Mouse (Mus musculus): Measurements from ENCODE around the gene Gm42674.
A peak's percentile ranks its signal among the peaks of the same experiment; 100 is the strongest.

Gm42674 gene

GRCm38 (mm10) chr3:90601486-90602110, at the start of gene Gm42674:
Gm42674 (plus strand) TSS chr3:90601904.
- DNase-seq (ENCODE audit: low read depth, low spot score), result no peak

DNA sequence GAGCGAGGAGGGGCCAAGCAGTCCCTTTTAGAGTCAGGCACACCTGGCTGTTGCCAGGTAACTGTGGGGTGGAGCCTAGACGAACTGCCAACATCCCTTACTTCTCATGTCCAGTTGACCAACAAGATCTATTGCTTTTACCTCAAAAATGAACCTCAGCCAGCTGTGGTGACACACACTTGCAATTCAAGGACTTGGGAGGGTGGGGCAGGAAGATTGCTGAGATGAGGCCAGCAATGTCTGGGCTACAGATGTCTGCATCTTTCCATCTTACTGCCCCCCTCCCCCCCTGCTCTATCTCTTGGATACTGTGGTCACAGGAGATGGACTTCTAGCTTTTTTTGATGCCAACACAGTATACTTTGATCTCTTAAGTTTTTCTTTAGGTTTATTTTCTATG, 49.5 kb upstream of the Gm42674 start:
- DNase-seq (ENCODE audit: low read depth, low spot score), result no peak

DNA sequence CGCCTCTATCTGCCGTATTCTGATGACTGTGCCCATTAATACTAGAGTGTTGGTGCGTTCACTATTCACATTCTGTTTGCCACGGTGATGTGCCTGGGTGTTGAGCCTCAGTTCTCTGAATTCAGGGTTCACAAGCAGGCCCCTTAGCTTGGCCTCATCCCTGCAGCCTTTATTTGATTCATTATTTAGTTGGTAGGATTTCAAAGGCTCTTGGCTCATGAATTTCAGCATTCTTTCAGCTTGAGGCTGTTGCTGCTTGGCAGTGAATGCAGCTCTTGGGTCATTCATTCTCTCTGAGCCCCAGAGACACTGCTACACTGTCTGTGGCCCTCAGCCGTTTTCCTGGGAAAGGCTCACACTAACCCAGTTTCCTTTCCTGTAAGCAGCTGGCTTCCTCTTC, 45.8 kb upstream of the Gm42674 start:
- DNase-seq (ENCODE audit: low read depth, low spot score), result no peak

DNA sequence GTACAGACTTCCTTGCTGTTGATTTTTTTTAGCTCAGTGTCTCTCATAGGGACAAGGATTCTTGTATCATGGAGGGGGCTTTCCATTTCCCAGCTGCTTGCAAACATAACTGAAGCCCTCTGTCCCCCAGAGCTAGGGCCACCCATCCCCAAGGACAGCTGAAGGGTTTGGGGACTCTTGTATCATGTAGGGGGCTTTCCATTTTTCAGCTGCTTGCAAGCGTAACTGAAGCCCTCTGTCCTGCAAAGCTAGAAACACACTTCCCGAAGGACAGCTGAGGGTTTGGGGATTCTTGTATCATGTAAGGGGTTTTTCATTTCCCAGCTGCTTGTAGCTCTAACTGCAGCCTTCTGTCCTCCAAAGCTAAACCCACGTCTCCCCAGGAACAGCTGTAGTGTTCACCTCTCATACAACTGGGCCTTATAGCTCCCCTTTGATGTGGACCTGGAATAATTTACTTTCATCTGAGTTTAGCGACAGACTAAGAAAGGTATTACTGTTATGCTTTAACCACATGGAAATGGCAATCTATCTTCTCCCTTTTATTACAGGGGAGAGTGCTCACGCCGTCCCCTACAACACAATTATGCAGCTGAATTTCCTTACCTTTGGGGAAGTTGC, 41.6 kb upstream of the Gm42674 start, which contains the start of gene S100a3:
Gene S100a3 (plus strand): TSS at position 571 of the 621 bp plus-strand sequence.
- no peak for DNase-seq (ENCODE audit: low read depth, low spot score)

DNA sequence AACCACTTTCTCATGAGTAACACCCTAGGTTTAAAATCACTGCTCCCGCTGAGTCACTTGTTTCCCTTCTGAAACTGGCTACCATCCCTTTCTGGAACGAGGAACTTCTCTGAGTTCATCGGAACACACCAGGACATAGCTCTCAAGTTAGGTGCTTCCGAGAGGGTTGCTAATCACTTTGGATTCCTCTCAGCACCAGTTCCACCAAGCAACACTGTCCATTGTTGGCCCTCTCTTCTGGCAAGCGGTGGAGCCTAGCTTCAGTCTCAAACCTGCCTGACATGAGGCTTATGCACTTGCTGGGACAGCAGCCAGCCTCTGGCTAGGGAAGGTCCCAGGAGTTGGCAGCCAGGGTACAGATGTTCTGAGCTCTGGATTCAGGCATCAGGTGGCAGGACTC, 27.0 kb upstream of the Gm42674 start:
- DNase-seq (ENCODE audit: low read depth, low spot score), result no peak

- no peak for DNase-seq (ENCODE audit: low read depth, low spot score)
These were observed 26.4 kb upstream of the Gm42674 start for GRCm38 (mm10) chr3:90575320-90575719.

DNA sequence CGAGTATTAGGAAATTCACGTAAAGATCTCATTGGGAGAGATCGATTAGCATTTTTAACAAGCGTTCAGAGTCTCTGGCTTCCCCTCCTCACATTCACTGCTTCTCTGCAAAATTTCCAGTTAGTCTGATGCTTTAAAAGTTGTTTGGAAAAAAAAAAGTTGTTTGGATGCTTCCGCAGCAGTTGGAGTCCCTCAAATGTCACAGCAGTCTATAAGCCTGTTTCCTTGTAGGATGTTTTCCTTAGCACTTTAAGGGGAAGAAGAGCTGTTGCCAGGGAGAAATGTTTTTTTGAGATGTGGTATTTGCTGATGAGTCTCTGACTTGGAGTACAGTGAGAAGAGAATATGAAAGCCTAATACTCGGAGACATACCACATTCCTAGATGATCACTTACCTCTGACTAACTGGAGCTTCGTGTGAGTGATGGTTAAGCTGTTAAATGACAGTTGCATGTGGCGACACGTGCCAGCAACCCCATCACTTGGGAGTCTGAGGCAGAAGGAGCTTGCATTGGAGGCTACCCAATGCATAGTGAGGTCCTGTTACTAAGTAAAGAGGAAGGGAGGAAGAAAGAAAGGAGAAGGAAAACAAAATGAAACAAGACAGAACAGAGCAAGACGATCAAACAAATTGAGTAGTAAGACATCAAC, 25.2 kb upstream of the Gm42674 start:
- no peak for DNase-seq (ENCODE audit: low read depth, low spot score)

- DNase-seq (ENCODE audit: low read depth, low spot score), result no peak
These were observed 22.3 kb upstream of the Gm42674 start for GRCm38 (mm10) chr3:90579433-90579832.

DNA sequence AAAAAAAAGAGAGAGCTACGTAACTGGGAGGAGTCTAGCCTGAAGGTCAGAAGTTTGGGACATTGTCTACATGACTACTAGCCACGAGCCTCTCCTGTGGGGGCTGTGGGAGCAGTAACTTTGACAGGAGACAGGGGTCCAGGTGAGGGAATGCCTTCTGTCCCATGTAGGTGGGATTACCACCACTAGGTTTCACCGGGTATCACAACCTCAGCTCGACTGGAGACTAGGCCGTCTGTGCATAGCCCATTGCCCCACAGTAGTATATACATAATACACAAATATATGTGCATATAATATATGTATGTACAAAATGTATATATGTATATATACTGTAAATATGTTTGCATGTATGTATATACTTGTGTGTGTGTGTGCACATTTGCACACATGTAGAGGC, 20.6 kb upstream of the Gm42674 start:
- no peak for DNase-seq (ENCODE audit: low read depth, low spot score)

- DNase-seq (ENCODE audit: low read depth, low spot score), result no peak
These were observed 19.5 kb upstream of the Gm42674 start for GRCm38 (mm10) chr3:90582156-90582555.

- no peak for DNase-seq (ENCODE audit: low read depth, low spot score)
These were observed 19.1 kb upstream of the Gm42674 start for GRCm38 (mm10) chr3:90582556-90582955.

- DNase-seq (ENCODE audit: low read depth, low spot score), result no peak
These were observed 17.8 kb upstream of the Gm42674 start for GRCm38 (mm10) chr3:90583893-90584292.

DNA sequence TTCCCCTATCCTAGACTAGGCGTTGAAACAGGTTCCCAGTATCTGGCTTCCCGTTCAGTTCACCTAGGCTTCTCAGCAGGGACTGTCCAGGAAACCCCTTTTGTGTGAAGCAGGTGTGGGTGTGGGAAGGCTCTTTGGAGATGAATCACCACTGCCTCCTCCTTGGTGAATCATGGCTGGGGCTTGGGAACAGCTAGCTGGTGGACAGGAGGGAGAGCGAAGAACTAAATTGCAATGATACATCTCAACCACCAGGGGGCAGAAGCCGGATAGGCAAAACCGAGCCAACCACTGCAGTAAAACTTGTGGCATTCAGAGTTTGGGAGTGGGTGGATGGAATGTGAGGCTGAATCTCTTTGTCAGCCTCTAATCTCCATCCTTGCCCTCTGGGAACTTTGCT, 16.1 kb upstream of the Gm42674 start:
- DNase-seq (ENCODE audit: low read depth, low spot score), result peak; percentile 78

GRCm38 (mm10) chr3:90586016-90586643, 15.6 kb upstream of the Gm42674 start:
- no peak for DNase-seq (ENCODE audit: low read depth, low spot score)

DNA sequence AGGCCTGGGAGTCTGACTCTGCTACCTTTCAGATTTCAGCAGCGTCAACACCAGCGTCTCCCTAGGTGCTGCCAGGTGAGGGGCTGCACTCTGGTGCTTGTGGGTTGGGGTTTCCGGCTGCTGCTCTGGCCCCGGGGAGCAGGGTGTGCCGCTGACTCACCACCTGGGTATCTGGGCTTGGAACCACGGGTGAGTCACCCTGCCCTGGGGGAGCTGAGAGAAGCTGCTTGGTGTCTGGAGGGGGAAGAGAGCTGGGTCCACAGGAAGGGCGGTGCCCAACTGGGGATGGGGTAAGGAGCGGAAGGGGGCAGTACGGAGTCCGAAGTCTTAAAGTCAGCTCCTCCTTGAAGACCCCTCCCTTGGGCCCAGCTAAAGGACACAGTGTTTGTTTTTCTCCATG, 14.8 kb upstream of the Gm42674 start:
- no peak for DNase-seq (ENCODE audit: low read depth, low spot score)

DNA sequence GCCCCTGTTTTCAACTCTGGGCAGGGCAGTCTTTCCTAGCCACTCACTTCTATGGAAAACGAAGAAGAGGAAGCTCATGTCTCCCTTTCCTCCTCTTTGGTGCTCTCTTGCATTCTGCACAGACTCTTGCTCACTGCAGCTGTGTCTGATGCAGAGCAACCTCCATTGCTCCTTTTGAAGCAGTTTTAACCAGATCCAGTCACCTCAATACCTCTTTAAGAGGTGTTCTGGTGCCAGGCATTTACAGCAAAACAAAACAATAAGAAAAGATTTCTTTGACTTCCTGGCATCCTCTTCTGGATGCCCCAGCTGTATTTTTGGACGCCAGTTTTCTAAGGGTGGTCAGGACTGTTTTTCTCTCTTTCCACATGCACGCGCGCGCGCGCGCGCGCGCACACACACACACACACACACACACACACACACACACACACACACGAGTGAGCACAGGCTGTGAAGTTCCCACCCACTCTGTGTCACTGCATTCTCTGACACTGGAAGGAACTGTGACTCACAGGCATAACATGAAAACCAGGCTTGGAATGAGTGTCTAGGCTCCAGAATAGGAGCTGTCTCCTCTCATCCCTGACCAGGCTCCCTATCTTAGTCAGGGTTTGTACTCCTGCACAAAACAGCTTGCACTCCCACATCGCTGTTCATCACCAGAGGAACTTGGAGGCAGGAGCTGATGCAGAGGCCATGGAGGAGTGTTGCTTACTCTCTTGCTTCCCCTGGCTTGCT, 14.2 kb upstream of the Gm42674 start:
- no peak for DNase-seq (ENCODE audit: low read depth, low spot score)

- DNase-seq (ENCODE audit: low read depth, low spot score), result no peak
These were observed 12.3 kb upstream of the Gm42674 start for GRCm38 (mm10) chr3:90589390-90589789.

DNA sequence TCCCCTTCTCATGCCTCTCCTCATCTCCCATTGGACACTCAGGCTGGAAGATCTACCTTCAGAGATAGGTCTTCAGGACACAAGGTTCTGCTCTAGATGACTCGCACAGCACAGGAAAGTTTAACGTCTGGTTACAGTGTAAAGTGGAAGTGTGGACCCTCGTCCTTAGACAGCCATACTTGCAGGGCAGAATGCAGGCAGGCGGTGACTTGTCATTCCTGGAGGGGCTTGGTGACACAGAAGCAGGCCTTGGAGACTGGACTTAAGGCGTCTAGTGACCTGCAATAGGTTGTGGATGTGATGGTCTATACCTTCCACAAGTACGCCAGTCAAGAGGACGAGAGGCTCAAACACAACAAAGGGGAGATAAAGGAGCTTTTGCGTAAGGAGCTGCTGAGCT, 11.8 kb upstream of the Gm42674 start, which contains the start of gene S100a2:
Gene S100a2 (plus strand): TSS at position 301 of the 400 bp plus-strand sequence.
- no peak for DNase-seq (ENCODE audit: low read depth, low spot score)

DNA sequence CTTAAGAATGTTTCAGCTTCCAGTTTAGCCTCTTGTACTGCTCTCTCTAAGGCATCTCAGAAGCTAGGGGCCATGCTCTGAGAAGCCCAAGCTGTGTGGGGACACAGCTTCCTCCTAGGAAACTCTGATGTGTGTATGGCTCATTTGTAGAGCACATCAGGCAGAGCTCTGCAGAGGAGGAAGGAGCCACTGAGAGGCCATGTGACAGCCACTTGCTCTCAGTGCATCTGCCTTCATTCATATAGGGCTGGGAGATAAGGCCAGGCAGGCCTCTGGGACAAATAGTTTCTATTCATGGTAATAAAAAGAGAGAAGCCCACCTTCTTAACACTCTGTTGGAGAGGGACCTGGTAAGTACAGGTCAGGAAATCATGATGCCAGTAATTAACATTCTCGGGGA, 7.2 kb upstream of the Gm42674 start:
- no peak for DNase-seq (ENCODE audit: low read depth, low spot score)

GRCm38 (mm10) chr3:90595556-90595955, 6.1 kb upstream of the Gm42674 start:
- no peak for DNase-seq (ENCODE audit: low read depth, low spot score)

GRCm38 (mm10) chr3:90596810-90597209, 4.9 kb upstream of the Gm42674 start:
- no peak for DNase-seq (ENCODE audit: low read depth, low spot score)

DNA sequence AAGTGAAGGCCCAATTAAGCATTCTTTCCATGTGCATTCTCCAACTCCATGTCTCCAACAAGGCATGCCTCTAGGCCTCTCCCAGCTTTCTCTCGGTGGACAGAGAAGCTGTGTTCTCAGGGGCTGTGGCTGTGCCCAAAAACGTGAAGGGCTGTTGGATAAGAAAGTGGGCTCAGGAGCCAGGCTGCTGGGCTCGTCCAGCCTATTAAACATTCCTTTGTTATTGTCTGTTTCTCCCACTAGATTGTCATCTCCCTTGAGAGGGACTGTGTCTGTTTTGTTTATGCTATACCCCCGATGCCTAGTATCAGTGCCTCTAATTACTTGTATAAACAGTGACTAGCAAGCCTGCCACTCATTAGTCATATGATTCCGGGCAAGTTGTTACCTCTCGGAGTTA, 4.0 kb upstream of the Gm42674 start:
- DNase-seq (ENCODE audit: low read depth, low spot score), result no peak
